Mouse (Mus musculus): ENCODE measurements at regions not wholly inside any gene's neighbourhood (a gene's known extent, or its start where the extent isn't known, plus 50 kb on each side); places are given as distances from the start of the nearest gene placed in this dataset.
A peak's percentile ranks its signal among the peaks of the same experiment; 100 is the strongest.

DNA sequence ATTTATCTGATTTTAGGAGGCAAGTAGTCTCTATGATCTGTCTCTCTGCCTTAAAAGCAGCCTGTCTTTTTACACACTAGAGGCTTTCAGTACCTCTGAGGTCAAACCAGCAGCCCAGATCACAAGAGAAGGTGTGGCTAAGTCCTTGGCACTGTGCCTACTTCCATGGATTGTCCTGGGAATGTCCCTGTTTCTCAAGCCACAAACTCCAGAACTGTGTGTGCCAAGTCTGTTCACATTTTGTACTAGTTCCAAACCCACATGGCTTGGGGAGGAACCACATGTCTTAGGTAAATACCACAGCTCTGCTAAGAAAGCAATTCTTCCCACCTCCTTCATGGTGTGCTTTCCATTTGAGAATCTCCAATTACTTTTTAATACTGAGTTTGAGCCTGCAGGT, 262.9 kb downstream of the Gm17267 start:
- DNase-seq (ENCODE audit: low spot score), result peak; percentile 63

Measured in adipocyte (in vitro differentiated cells).